Mouse (Mus musculus): ENCODE measurements around the gene Gm28372.
"Not testable (repeated sequence)": the region's sequence is repeated elsewhere in the genome, so short reads cannot be mapped to it uniquely, and the experiment has no call there.

Gm28372 gene

DNA sequence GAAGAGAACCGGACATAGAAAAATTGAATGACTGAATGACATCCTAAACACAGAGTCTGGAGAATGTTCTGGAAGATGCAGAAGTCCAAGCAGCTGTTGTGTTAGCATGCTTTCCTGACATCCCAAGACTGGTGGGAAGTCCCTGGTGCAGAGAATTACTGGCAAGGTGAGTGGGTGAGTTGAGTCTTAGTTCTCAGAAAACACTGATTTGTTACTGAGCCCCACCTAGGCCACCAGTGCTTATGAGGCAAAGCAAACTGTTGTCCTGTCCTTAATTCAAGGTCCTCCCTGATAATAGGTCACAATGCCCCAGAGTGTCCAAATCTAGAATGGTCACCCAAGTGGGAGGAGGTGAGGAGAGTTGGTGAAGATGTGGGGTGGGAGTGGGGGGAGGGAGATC, at the start of gene Gm28372, which contains the start of gene 1700020A23Rik:
Gene Gm28372, plus strand, starts transcription at position 301 of the 400 bp plus-strand sequence.
Gene 1700020A23Rik, plus strand, starts transcription at position 321 of the 400 bp plus-strand sequence.
- no peak for DNase-seq (ENCODE audit: low read depth, low spot score)

DNA sequence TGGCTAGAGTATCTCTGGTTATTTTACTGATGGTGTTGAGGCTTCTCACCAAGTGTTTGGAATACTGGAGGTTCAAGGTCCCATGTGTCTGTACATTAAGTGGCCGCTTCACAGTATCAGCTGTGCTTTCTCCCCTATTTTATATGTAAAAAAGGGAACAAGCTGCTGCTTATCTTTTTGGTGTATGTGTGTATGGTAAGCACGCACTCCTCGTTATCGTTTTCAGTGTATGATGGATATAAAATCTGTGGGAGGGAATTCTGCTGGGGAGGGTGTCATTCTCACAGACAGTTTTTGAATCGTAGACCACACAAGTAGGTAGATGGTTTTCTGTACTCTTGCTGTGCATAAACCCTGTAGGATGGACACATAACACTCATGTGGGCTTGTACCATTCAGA, 47.5 kb upstream of the Gm28372 start:
- no peak for DNase-seq (ENCODE audit: low read depth, low spot score)

DNA sequence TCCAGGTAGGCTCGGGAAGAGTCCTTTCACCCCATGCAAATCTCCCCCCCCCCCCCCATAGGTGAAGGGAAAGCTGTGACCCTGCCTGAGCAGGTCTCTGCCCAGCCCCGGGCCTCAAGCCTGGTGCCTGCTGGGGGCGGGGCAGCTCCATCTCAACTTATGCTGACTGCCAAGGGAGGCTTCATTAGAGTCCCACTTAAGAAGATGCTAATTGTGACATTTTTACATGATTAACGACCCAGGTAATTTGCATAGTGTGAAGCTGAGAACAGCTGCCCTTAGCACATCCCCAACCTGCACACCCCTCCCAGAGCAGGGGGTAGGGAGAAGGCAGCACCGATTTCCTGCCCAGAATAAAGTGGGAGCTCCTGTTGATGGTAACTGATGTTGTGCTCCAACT, 46.2 kb upstream of the Gm28372 start:
- DNase-seq (ENCODE audit: low read depth, low spot score) = peak; percentile 4

DNA sequence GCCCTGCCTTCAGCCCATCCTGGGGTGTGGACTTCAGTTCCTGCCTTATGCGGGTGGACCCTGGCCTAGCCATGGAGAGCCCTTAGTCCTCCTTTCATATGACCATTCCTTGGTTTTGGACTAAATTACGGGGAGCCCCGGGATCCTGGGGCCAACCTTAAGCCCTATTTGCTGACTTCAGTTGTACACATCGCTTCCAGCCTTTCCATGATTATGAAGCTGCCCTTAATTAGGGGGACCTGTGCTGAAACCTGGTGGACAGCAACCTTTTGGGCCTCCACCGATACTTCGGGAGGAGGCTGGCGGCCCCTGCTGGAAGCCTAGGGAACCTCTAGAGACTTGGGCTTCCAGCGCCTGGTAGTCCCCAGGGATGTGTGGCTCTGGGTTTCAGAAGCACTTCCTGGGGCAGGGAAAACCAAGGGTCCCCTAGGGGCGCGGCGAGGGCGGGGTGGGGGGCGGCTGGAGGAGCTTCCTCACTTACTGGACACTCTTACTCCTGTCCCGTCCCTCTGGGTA, 42.5 kb upstream of the Gm28372 start:
- DNase-seq (ENCODE audit: low read depth, low spot score) = peak; percentile 45

DNA sequence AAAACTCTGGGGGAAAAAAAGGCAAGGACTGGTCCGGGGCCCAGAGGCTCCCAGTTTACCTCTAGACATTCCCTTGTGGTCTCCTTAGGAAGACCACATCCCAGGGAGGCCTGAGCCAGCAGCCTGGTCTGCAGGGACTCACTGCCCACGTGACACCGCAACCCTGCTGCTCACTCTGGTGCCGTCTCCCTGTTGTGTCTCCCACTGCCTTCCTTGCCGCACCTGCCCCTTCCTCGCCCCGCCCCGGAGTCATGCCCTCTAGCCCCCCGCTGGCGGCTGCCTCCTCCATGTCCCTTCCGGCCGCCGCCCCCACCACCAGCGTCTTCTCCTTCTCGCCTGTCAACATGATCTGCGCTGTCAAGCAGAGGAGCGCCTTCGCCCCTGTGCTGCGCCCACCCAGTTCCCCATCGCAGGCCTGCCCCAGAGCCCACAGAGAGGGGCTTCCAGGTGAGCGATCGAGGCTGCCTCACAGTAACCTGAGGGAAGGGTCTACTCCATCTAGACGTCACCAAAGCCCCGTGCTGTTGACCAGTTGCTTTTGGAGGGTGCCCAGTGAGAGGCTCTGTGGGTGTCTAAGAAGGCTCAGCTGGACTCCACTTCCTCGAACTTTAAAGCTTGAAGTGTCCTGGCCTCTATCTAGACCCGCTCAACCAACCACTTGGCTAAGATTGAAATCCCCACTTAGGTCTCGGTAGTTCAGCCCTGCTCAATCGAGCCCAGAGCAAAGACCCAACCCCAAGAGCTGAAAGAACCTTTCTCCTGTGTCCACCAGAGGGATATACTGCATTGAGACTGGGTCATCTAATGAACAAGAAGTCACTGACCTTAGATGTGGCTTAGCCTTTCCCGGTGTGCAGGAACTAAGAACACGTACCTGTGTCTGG, 39.6 kb upstream of the Gm28372 start:
- peak; percentile 8 for DNase-seq (ENCODE audit: low read depth, low spot score)

DNA sequence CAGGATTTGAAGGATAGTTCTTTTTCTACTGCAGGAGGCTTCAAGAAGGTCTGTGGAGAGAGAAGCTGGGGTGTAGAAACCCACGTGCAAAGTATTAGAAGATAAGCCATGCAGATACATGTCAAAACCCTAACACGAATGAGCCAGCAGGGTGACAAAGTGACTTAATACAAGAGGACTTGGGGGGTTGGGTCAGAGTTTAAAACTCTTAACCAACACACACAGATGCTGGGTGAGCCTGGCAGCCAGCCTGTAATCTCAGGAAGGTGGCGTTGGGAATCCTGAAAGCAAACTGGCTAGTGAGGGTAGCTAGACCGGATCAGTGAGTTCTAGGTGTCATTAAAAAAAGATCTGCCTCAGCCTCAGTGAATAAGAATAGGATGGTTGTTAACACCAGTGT, 37.7 kb upstream of the Gm28372 start:
- no peak for DNase-seq (ENCODE audit: low read depth, low spot score)

DNA sequence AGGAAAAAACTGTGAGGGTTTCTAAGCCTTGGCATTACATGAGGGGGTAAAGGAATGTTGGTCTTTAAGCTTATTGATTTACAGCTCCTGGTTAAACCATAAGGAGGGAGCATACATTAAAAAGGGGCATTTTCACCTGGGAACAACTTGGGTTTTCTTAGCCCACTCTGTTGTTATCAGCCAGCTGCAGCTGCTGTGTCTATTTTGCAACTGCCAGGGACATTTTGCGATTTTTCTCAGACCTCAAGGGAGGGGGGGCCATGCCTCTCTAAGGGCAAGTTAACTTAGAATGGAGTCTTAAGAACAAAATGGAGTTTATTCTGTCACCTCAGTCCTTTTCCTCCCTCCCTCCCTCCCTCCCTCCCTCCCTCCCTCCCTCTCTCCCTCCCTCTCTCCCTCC, 32.0 kb upstream of the Gm28372 start:
- DNase-seq (ENCODE audit: low read depth, low spot score) = not testable (repeated sequence)

DNA sequence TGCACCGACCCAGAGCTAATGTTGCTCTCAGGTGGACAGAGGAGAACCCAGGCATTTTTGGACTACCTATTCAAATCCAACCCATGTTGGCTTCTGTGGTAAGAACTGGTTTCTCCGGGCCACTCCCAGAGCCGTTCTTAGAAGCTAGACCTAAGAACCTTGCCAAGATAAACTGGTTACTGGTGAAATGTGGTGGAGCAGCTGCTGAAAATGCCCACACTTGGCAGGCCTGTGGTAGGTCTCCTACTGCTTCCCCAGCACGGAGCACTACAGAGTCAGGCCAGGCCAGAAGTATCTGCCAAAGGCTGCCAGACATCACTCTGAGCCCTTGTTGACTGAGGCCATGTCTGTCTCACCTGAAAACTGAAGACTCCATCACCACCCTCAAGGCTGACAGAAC, 30.1 kb upstream of the Gm28372 start:
- peak; percentile 38 for DNase-seq (ENCODE audit: low read depth, low spot score)

DNA sequence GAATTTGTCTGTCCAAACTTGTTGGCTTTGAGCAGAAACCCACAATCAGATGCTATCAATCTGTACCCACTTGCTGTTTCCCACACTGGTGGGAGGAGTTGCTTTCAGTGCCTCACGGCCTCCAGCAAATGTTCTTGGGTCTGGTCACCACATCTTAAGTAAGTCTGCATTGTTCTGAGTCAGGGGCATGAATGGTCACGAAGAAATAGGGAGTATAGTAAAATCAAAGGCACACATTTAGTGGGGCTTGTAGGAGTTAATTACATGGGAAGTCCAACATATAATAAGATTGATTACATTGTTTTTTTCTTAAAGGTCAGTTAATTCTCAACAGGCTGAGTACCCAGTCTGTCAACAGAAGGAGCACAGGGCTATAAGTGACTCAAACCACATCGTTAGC, 21.8 kb upstream of the Gm28372 start:
- peak; percentile 5 for DNase-seq (ENCODE audit: low read depth, low spot score)

DNA sequence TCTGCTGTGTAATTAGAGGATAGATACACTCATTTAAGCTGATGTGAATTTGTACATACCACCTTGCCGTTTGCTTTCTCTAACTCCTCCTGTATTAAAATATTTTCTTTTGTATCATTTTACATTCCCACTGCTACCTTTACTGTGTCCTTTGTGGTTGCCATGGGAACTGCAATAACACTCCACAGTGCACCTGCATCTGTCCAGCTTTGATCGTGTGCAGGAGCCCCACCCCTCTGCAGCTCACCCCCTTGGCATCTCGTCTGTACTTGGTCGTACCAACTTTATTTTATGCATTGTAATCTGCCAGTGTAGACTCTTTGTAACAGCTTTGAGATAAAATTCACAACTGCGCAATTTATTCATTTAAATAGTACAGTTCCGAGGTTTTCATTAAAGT, 21.1 kb upstream of the Gm28372 start:
- DNase-seq (ENCODE audit: low read depth, low spot score) = peak; percentile 10

DNA sequence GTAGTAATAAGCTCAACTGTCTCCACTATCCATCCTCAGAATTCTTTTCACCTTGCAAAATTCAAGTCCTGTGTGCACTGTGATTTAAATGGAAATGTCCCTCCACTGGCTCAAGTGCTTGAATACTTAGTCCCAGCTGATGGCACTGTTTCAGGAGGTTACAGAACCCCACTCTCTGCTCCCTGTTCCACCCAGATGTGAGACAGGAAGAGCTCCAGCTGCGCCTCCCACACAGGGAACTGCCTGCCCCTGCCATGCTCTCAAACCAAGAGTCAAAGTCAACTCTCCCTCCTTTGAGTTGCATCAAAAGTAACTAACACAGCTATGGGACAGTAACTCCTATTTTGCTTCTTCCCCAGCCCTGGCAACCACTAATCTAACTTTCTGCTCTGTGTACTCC, 18.8 kb upstream of the Gm28372 start:
- DNase-seq (ENCODE audit: low read depth, low spot score) = no peak

DNA sequence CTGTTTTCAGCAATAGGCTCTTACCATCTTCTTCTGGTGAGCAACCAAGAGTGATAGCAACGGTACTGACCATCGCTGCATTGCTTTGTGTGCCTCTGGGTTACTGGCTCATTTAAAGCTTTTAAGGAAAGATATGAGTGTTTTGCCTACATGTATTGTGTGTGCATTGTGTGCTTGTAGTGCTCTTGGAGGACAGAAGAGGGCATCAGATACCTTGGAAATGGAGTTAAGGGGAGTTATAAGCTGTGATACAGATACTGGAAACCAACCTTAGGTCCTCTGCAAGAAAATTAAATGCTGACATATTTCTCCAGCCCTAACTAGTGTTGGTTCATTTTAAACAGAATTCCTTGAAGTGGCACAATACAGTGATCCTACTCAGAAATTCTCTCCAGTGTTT, 16.2 kb upstream of the Gm28372 start:
- no peak for DNase-seq (ENCODE audit: low read depth, low spot score)

DNA sequence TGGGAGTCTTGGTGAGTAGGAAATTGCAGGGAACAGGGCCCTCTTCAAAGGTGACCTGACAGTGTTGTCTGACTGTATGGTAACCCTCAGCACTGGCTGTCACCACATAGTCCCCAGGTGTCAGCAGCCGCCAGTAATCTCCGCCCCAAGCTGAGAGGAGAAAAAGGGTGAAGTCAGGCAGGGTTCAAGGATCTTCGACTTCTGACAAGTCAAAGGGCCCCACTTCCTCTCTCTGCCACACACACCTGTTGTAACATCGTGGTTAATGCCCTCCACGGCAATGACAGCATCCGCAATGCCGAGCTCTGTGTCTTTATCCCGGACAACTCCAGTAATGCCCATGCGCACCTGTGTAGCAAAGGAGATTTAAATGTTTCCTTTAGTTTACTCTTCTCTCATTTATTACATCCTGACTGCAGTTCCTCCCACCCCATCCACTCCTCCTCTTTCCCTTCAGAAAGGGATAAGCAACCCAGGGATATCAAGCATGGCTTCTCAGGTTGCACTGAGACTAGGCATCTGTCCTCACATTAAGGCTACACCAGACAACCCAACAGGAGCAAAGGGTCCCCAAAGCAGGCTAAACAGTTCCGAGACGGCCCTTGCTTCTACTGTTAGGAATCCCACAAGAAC, 13.9 kb upstream of the Gm28372 start:
- DNase-seq (ENCODE audit: low read depth, low spot score) = no peak

DNA sequence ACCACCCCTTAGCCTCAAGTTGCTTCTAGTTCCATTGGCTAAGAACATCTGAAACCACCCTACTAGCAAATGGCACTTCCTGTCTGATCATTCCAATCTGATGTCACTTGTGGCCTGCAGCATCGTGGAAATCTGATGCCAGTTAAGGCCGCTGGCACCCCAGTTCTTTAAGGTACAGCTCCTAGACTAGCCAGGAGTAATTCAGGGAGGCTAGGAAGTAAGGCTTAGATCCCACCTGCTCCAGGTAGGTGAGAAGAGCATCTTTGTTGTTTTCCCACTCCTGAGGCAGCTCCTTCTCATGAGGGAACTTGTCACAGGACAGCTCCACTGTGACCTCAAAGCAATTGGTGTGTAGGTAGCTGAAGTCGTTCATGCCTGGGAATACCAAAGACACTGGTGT, 12.2 kb upstream of the Gm28372 start:
- DNase-seq (ENCODE audit: low read depth, low spot score) = no peak

DNA sequence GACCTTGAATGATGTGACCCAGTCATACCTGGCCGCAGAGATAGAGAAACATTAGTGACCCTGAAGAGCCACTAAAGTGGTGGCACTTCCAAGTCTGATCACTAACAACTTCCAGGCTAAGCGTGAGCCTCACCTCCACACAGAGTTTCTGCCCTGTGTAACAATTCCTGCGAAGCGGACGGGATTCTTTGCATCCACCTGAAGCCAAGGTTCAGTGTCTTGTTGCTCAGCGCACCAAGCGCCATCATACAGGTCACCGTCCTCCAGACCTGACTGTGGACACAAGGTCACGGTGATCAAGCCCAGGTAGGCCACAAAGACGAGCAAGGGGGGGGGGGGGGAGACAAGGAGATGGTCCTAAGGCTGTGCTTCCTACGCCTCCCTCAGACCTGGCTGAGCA, 9.3 kb upstream of the Gm28372 start:
- DNase-seq (ENCODE audit: low read depth, low spot score) = no peak

DNA sequence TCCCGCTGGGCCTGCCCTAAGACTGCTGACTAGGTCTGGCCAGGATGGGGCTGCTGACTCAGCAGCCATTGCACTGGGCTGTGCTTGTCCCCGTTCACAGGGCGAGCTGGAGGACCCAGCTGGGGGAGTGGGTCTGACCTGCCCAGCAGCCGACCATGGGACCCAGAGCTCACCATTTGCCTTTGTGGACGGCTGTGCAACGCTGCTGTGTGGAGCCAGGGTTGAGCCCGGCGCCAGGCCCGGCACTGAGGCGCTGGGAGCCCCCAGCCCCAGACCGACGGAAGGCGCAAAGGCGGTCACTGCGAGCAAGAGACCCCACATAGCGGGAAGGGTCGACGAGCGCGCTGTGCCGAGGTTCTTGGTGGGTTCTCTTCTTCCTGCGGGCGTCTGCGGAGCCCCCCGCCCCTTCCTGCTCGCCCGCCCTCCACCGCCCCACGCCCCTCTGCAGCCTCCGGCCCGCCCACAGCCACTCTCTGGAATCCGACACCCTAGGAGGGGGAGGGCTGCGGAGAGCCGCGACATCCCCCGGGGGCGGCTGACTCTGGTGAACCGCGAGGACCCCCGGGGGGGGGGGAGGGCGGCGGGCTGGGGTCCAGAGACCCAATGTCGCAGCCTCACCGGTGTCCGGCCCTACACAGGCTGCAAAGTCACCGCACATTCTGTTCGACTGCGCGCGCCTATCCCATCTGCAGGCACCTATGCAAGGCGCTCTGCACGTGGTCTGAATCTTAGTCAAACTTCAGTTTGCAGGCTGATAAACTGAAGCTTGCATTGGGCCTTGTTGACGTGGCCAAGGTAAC, 7.7 kb upstream of the Gm28372 start, which contains the start of gene Cpxm1:
Gene Cpxm1, minus strand, starts transcription at position 389 of the 800 bp plus-strand sequence.
- DNase-seq (ENCODE audit: low read depth, low spot score) = no peak

DNA sequence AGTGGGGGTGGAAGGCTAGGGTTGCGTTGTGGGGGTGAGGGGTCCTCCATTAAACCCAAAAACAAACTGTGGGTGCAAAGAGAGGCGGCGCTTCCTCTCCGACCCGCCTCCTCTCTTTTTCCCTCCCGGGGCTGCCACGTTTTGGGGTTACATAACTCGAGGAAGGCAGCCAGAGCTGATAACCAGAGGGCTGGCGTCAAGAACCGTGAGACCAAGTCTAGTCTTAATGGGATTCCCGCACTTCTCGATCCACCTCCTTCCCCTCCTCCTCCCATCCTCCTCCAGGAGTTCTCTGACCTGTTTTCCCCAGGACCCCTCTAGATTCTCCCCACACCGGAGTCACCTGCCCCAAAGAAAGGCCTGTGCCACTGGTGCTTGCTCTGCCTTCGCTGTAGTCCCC, 6.9 kb upstream of the Gm28372 start:
- no peak for DNase-seq (ENCODE audit: low read depth, low spot score)

DNA sequence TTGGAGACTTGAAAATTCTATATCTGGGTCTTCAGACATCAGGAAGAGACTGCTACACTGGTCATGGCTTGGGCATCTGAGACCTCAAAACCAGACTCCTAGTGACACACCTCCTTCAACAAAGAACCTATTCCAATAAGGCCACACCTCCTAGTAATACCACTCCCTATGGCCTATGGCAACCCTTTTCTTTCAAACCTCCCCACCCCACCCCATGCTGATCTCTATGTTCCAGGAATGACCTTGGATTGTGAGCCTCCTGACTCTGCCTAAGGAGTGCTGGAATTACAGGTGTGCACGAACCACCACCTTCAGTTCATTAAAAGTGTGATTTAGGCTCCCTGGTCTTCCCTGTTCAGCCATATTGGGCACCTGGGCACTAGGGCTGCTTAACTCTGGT, 5.0 kb upstream of the Gm28372 start:
- DNase-seq (ENCODE audit: low read depth, low spot score) = no peak

DNA sequence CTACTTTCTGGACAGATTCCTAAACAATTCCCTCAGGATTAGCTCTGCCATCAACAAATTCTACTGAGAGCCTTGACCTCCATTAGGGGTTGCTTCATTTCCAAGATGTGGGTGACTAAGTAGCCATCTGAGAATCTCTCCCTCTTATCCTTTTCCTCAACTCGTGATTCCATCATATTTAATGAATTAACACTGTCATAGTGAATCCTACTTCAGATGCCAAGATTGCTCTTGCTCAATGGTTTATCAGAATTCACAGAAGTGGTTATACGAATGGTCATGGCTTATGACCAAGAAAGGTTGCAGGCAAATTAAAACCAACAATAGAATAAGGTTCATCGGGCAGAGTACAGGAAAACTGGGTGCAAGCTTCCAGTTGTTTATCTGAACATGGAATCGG, 3.1 kb upstream of the Gm28372 start:
- no peak for DNase-seq (ENCODE audit: low read depth, low spot score)

DNA sequence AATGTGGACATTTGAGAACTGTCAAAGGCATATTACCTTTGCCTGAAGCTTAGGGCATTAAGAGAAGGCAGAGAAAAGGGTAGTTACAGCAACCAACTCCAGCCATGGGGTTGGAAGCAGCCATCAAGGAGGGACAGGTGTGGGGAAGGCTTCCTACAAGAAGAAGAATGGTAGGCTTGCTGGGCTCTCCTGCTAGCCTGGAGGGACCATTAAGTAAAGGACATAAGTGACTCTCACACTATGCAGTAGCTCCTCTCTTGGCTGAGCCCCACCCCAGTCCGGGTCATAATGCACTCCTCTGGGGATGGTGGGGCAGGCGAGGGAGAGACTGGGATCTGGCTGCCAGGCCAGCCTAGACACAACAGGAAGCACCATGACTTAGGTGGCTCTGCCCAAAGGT, 1.1 kb downstream of the Gm28372 start, which contains the start of gene Tmem239:
Gene Tmem239, plus strand, starts transcription at position 301 of the 400 bp plus-strand sequence.
- no peak for DNase-seq (ENCODE audit: low read depth, low spot score)

DNA sequence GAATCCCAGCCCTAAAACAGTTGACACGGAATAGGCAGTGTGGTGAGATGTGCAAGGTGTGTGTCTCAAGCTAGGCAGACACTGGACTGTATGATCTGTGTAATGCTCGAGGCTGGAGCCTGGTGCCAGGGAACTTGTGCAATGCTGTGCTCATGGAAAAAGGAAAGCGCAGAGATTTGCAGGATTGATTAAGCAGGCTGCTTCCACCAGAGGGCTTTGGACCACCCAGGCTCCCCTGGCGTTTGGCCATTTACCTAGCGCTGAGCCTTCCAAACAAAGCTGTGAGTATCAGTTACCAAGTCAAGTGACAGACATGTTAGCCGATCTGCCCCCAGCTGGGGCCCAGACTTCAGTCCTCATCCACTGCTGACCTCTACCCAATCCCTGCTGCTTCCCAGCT, 3.2 kb downstream of the Gm28372 start:
- no peak for DNase-seq (ENCODE audit: low read depth, low spot score)

All from brain, adult 2 months (tissue).